14 mouse cellular contexts compared by ENCODE assay signal in the genomic region with DNA sequence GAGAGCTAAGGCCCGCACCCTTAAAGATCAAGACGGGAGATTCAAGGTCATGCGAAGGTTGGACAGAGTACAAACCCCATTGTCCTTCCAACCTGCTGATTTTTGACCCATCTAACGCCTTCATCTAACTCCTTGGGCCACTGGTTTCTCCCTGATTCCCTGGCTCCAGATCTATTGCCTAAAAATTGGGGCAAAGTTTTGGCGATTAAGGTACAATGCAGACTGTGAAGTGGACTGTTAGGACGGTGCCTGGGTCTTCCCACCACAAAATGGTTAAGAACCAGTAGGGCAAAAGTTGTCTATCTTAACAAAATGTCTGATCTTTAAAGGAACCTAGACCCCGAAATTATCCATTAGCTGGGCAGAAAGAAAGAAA. TPM values are rescaled to one million over a fixed set of nuclear protein-coding genes. Genes with fewer than 3 reads are reported as not detected.
DNase-seq lines count a peak whose midpoint lies in the region; ATAC-seq and TF ChIP-seq lines count a peak whose summit lies in the region.
"Had no signal": no experiment of that assay in that cellular context is flagged by ENCODE, and none has a peak within 500 bp of the region (broad histone marks: within the 10 kb centered on the region; RNA-seq: fewer than 3 reads in every experiment).

No protein-coding gene starts in this region.

- no peak for ATAC-seq in kidney, embryonic 14.5 days (ENCODE audit: low FRiP score, low TSS enrichment)
- no peak for ATAC-seq in embryonic facial prominence, embryonic 15.5 days (ENCODE audit: insufficient number of reproducible peaks, low FRiP score, low TSS enrichment, low read depth)
- ATAC-seq in limb, embryonic 12.5 days (ENCODE audit: insufficient number of reproducible peaks, insufficient read depth, low FRiP score, low TSS enrichment, low read depth) = no peak

- peaks cover 5% of the 10 kb centered on the region; the same call in 1 of the 2 replicates for H3K27me3 ChIP-seq in kidney, embryonic 14.5 days (ENCODE audit: control insufficient read depth, insufficient read depth, low read length)
- peaks cover 91% of the 10 kb centered on the region for H3K27me3 ChIP-seq in E14TG2a.4 (ENCODE audit: insufficient read depth, low read length)
- peaks cover 88% of the 10 kb centered on the region for H3K27me3 ChIP-seq in embryonic facial prominence, embryonic 15.5 days
- H3K27me3 ChIP-seq in limb, embryonic 12.5 days = peaks cover 92% of the 10 kb centered on the region
- H3K27me3 ChIP-seq: CH12.LX had no signal

- peak overlapping the region; percentile 32; the same call in 1 of the 2 replicates for H3K9ac ChIP-seq in kidney, embryonic 14.5 days (ENCODE audit: low read depth, low read length)
- no peak overlapping the region for H3K9ac ChIP-seq in embryonic facial prominence, embryonic 15.5 days
- H3K9ac ChIP-seq in limb, embryonic 12.5 days (replicated peaks) = no peak overlapping the region

- H3K9me3 ChIP-seq in kidney, embryonic 14.5 days (ENCODE audit: control insufficient read depth, low read length) = no peaks in the 10 kb centered on the region
- H3K9me3 ChIP-seq in E14TG2a.4 (ENCODE audit: low read length) = no peaks in the 10 kb centered on the region; the same call in 1 of the 2 replicates
- H3K9me3 ChIP-seq in embryonic facial prominence, embryonic 15.5 days (replicated peaks) = no peaks in the 10 kb centered on the region
- H3K9me3 ChIP-seq in limb, embryonic 12.5 days = no peaks in the 10 kb centered on the region

- no peak for TF ChIP-seq CTCF in E14TG2a.4 (conservative IDR thresholded peaks at IDR 0.05; ENCODE audit: low read length)

- H3K4me1 ChIP-seq in kidney, embryonic 14.5 days (ENCODE audit: control insufficient read depth, insufficient read depth, low read length) = peaks cover 16% of the 10 kb centered on the region
- peaks cover 20% of the 10 kb centered on the region for H3K4me1 ChIP-seq in E14TG2a.4 (replicated peaks; ENCODE audit: low read depth, low read length)
- peaks cover 11% of the 10 kb centered on the region for H3K4me1 ChIP-seq in embryonic facial prominence, embryonic 15.5 days
- H3K4me1 ChIP-seq in limb, embryonic 12.5 days (replicated peaks) = peaks cover 23% of the 10 kb centered on the region

- H3K36me3 ChIP-seq in kidney, embryonic 14.5 days (ENCODE audit: control insufficient read depth, insufficient read depth, low read length) = peaks cover 6% of the 10 kb centered on the region; the same call in 1 of the 2 replicates
- H3K36me3 ChIP-seq in E14TG2a.4 (ENCODE audit: insufficient read depth, low read length) = no peaks in the 10 kb centered on the region
- no peaks in the 10 kb centered on the region for H3K36me3 ChIP-seq in embryonic facial prominence, embryonic 15.5 days
- H3K36me3 ChIP-seq in limb, embryonic 12.5 days = no peaks in the 10 kb centered on the region

- no peak for DNase-seq in kidney, adult 8-10 months
- no peak for DNase-seq in natural killer cell, adult 2 months (ENCODE audit: low spot score in 2 of 2)
- no peak for DNase-seq in right cerebral cortex, postnatal 4 days
- DNase-seq in spleen, postnatal 14 days (ENCODE audit: low spot score in 2 of 2) = no peak
- DNase-seq: cerebellum, adult 9-10 months; gastrocnemius, postnatal 14 days; lung, adult 2 months; right cerebral cortex, postnatal 25 days; thymus, adult 2 months had no signal

- 17% methylated on average over 7 of the region's 7 CpGs for WGBS in kidney, embryonic 14.5 days
- 21% methylated on average over 7 of the region's 7 CpGs for WGBS in embryonic facial prominence, embryonic 15.5 days
- WGBS in limb, embryonic 12.5 days = 18% methylated on average over 7 of the region's 7 CpGs

- peak overlapping the region; percentile 54 for H3K4me2 ChIP-seq in kidney, embryonic 14.5 days (replicated peaks; ENCODE audit: low read depth, low read length)
- H3K4me2 ChIP-seq in embryonic facial prominence, embryonic 15.5 days (replicated peaks) = peak overlapping the region; percentile 45; the same call in 1 of the 2 replicates
- H3K4me2 ChIP-seq in limb, embryonic 12.5 days = 0 out of 2 replicates have a peak overlapping the region, but pooled peaks have one; percentile 45

- H3K4me3 ChIP-seq in kidney, embryonic 14.5 days (ENCODE audit: low read length) = no peak overlapping the region
- H3K4me3 ChIP-seq in E14TG2a.4 (replicated peaks; ENCODE audit: low read length) = peak overlapping the region; percentile 58; the same call in 1 of the 2 replicates
- H3K4me3 ChIP-seq in embryonic facial prominence, embryonic 15.5 days (replicated peaks) = no peak overlapping the region
- no peak overlapping the region; the same call in 1 of the 2 replicates for H3K4me3 ChIP-seq in limb, embryonic 12.5 days (replicated peaks)

- H3K27ac ChIP-seq in kidney, embryonic 14.5 days (ENCODE audit: low read depth, low read length) = no peak overlapping the region
- H3K27ac ChIP-seq in embryonic facial prominence, embryonic 15.5 days (replicated peaks) = no peak overlapping the region
- no peak overlapping the region for H3K27ac ChIP-seq in limb, embryonic 12.5 days

RNA-seq across cellular contexts. Expression of a gene that starts 28.3 kb away (rescaled TPM):
- polyA plus RNA-seq in kidney, embryonic 14.5 days (2014; fragmentation: Nextera tagmentation; extraction: Ambion mirVana) = 310 and 320 TPM in 2 replicates
- 32.3 and 35.6 TPM in 2 replicates for polyA plus RNA-seq in embryonic facial prominence, embryonic 15.5 days (2015; fragmentation: Nextera tagmentation; extraction: Ambion mirVana)
- polyA plus RNA-seq in limb, embryonic 12.5 days (2016; fragmentation: Nextera tagmentation; extraction: Ambion mirVana) = 71.8 and 76.9 TPM in 2 replicates
